Mouse (Mus musculus) embryo, embryonic 10.5 days (tissue): ENCODE data around the gene Fyttd1.

Experiments
- DNase-seq: peaks from one replicate; pipeline ENCODE4 v3.0.0-alpha.2; 2015; ENCODE audit warnings: low spot score

Fyttd1 gene

DNA sequence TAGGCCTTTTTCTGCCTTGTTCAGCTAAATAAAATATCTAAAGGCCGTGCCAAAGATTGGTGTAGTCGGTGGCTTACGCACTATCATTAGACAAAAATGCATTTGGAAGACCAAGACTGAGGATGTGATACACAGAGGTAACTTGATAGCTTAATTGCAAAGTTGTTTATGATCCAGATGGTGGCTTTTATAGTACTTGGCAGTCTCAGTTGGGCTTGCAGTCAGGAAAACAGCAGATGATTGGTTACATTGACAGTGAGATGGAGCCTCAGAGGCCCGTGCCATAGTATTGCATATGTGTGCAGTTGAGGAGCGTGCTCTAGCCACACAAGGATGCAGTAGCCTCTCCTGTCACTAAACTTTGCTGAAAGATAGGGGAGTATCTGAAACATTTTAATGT lies 65.4 kb downstream of the Fyttd1 start:
- peak; percentile 15 for DNase-seq

DNA sequence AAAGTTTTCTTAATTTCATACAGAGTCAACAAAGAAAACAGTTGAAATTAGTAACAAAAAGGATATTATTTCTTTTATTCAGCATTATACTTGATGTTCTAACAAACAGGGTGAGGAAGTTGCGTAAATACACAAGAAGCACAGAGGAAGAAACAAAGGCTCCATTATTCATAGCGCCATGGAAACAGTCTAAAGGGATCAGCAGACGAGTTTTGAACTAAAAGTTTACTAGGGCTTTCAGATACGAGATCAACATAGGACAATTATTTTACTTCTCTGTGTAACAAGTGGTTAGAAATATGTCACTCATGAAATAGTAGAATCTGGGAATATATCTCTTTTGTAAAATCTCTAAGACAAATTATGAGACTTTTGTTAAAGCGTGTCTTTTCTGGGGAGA lies 68.1 kb downstream of the Fyttd1 start:
- peak; percentile 33 for DNase-seq

DNA sequence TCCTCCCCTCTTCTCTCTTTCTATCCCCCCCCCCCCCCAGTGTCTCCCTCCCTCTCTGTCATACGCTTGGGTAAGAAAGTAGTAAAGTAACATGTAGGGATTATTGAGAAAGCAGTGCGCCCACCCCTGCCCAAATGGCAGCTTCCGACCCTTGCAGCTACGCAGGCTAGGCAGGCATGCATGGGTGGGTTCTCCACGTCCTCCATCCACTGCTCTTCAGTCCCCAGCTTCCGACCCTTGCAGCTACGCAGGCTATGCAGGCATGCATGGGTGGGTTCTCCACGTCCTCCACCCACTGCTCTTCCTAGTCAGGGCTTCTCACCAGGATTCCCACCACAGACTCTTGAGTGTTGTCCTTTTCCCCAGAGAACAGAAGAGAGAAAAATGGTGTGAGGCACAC lies 70.7 kb downstream of the Fyttd1 start:
- no peak for DNase-seq

DNA sequence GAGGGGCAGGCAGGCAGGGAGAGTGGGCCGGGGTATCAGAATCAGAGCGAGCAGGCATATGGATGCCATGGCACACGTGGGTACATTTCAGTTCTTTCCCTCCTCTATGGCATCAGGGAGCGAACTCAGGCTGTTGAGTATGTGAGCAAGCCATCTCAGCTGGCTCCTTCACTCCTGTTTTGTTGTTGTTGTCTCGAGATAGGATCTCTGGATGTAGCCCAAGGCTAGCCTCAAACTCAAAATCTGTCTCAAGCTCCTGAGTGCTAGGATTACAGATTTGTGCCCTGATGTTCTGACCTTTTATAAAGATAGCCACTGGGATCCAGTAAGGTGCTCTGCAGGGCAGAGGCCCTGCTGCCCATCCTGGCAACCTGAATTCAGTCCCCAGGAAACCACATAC lies 71.4 kb downstream of the Fyttd1 start:
- no peak for DNase-seq

DNA sequence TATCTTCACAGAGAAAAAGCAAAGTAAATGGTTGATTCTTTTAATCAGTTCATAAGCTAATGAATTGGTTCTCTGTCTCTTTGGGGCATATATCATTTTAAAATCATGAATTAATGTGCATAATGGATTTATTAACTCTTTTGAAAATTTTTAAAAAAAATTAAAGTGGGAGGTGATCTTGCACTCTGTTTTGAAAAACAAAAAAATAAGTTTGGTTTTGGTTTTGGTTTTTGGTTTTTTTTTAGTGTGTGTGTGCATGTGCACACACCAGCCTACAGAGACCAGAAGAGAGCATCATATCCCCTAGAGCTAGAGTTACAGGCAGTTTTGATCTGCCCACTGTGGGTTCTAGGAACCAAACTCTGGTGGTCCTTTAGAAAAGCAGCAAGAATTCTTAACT lies 72.0 kb downstream of the Fyttd1 start:
- no peak for DNase-seq

DNA sequence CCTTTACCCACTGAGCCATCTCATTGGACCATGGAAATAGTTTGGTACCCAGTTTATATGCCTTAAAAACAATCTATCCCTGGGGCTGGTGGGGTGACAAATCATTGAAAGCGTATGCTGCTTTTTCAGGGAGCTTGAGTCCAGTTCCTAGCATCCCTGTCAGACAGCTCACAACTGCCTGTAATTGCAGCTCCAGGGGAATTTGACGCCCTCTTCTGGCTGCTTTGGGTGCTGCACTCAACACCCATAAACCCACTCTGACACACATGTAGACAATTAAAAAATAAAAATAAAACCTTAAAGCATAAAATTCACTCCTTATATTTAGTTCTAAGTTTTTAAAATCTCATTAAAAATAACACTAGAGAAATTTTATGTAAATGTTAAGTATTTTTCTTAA lies 73.8 kb downstream of the Fyttd1 start:
- DNase-seq: no peak

DNA sequence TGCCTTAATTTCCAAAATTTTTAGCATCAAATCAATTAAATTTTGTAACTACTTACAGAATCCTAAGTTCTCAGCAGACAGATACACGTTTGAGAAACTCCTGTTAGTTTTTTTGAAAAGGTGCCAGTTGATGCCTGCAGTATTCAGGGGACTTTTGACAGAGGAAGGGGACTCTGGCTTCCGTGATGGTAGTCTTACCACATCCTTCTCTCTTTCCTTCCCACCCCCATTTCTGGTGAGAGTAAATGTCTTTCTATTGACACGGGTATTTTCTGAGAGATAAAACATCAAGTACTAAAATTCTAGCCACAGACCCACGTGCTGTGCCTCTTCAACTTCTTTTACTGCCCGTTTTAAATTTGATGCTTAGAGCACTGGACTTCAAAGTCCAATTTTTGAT lies 76.5 kb downstream of the Fyttd1 start:
- no peak for DNase-seq

DNA sequence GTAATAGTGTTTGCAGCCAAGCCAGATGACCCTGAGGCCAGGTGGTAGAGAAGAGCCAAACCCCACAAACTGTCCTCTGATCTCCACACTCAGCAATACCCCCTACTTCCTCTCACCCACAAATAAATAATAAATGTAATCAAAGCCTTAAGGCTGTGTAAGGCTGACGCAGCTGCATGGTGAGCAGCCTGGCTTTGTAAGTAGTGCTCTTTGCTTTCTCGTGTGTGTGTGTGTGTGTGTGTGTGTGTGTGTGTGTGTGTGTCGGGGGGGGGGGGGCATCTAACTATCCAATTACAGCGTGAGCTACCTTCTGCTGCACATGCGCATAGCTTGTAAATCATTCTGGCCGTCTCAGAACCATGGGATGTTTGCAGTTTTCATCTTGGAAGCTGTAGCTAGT lies 77.0 kb downstream of the Fyttd1 start:
- no peak for DNase-seq

DNA sequence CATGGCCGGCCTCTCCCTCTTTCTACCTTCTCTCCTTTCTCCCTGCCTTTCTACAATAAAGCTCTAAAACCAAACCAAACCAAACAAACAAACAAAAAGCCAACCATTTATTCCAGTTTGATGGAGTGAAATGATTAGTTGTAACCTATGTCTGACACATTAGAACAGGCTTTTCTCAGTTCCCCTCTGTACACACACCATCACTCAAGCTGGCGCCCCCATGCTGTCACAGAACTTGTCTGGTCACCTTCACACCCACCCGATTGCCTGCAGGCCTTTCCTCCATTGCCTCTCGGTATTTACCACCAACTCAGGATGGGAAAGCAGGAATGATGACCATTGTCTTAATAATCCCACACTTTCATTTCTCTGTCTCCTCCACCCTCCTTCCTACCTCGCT lies 79.6 kb downstream of the Fyttd1 start:
- no peak for DNase-seq
